Mouse (Mus musculus) spleen, adult 10 weeks (tissue): ENCODE measurements around the gene Ephb6. TPM values are rescaled to one million over a fixed set of nuclear protein-coding genes. Genes with fewer than 3 reads are reported as not detected.

Experiments used
- polyA plus RNA-seq: library from polyadenylated mRNA; stranded (reverse); fragments of 350-450 nt; fragmentation: Illumina TruSeq; extraction: RNeasy Lipid Tissue Mini Kit (QIAGEN cat#74804); gene quantifications from one replicate; pipeline ENCODE4 v1.2.3, GENCODE M21; 2015; ENCODE audit warnings: low replicate concordance; ENCODE audit not compliant: insufficient read depth

The Ephb6 gene
- 2.0 TPM for polyA plus RNA-seq

DNA sequence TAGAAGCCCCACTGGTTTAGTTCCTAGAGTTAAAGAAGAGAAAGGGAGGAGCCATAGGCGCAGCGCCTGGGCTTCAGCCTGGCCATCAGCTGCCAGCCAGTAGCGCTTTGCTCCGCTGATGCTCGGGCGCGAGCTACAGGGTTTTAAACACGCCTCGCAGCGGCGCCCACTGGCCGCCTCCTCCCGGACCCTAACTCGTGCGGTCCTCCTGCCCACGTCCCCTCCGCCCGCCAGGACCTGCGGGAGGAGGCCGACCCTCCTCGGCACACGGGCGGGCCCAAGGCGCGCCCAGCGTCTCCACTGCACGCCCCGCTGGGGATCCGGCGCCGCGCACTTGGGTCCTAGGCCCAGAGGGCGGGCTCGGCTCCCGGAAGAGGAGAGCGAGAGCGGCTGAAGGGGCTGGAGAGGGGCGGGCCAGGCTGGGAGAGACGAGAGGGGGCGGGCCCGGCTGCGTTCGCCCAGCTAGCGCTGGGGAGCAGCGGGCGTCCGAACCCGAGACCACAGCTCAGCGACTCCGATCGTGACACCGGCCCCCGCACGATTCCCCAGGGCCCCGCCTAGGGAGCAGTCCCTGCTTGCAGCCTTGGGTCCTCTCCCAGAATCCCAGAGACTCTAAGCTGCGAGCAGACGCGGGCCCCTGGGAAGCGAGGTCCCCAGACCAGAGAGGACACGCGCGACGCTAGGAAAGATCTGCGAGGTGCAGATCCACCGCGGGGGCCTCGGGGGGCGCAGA is at the start of gene Ephb6:
Ephb6 (plus strand) TSS at position 422 of the 733 bp plus-strand sequence.

DNA sequence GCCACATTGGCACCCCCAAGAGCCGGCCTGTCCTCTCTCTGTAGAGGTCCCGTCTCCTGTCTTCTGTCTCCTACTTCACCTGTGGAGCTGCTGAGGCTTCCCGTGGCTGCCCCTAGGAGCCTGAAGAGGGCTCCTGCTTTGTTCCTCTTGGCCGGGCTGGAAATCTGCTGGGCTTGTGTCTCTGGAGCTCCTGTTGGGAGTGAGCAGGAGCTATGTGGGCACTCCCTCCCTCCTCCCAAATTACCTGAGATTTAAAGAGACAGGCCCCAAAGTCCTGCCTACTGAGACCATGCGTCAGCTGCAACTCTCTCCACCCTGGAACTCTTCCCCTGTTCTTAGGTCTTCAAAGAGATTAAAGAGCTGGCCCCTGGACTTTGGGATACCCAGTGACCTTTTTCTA is 30.9 kb downstream of the Ephb6 start, which contains the start of gene Trpv6:
Trpv6 (minus strand) TSS at position 228 of the 400 bp plus-strand sequence.

Other genes starting within 250 kb of the Ephb6 start
- gene Prss3, start 227.8 kb upstream of the Ephb6 start, polyA plus RNA-seq, result not detected
- not detected for gene Gm5771, start 213.1 kb upstream of the Ephb6 start, polyA plus RNA-seq
- not detected for gene Gm10334, start 159.3 kb upstream of the Ephb6 start, polyA plus RNA-seq
- gene Prss1, start 146.6 kb upstream of the Ephb6 start, polyA plus RNA-seq, result not detected
- gene Prss2, start 83.7 kb upstream of the Ephb6 start, polyA plus RNA-seq, result 8.4 TPM
- gene Trpv6, start 30.9 kb downstream of the Ephb6 start, polyA plus RNA-seq, result not detected
- not detected for gene Trpv5, start 75.3 kb downstream of the Ephb6 start, polyA plus RNA-seq
- gene Llcfc1, start 78.9 kb downstream of the Ephb6 start, polyA plus RNA-seq, result not detected
- 35.3 TPM for gene Kel, start 98.9 kb downstream of the Ephb6 start, polyA plus RNA-seq
- gene Olfr459, start 169.7 kb downstream of the Ephb6 start, polyA plus RNA-seq, result not detected
- gene Pip, start 242.1 kb downstream of the Ephb6 start, polyA plus RNA-seq, result not detected
- gene Sval2, start 247.5 kb downstream of the Ephb6 start, polyA plus RNA-seq, result not detected